Mouse (Mus musculus): ENCODE measurements around the gene Pgm2l1.

- TF ChIP-seq ZC3H11A (IDR thresholded peaks at IDR 0.05; ENCODE audit: borderline replicate concordance, low read depth, low read length) (no peak), HCFC1 (IDR thresholded peaks at IDR 0.05; ENCODE audit: borderline replicate concordance, insufficient read depth, low read length) (no peak), MAFK (IDR thresholded peaks at IDR 0.05; ENCODE audit: insufficient read depth, low read depth, low read length) (no peak), CHD2 (IDR thresholded peaks at IDR 0.05; ENCODE audit: low read depth, low read length) (no peak)
Observed at GRCm38 (mm10) chr7:100233681-100234080, 6.5 kb downstream of the Pgm2l1 start.
